Comparison of ENCODE assay signal across 9 mouse cellular contexts in the genomic region with DNA sequence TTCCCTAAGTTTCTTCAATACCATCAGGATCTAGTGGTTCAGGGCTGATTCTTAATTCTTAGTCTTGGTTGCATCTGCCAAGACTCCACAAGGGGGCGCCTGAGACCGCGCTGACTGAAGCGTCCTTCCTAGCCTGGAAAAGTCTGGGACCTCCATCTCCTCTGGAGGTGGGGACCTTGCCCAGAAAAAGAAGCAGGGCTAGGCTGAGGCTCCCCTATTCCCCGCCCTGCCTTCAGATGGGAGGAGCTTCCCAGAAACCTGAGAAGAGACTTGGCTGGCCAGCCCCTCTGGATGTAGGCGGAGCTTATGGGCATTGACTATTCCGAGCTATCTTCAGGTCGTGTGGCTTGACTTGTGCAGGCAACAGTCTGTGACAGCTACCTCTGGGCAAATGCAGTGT. TPM values are rescaled to one million over a fixed set of nuclear protein-coding genes. Genes with fewer than 3 reads are reported as not detected.
DNase-seq lines count a peak whose midpoint lies in the region; ATAC-seq and TF ChIP-seq lines count a peak whose summit lies in the region.
"Had no signal": no experiment of that assay in that cellular context is flagged by ENCODE, and none has a peak within 500 bp of the region (broad histone marks: within the 10 kb centered on the region; RNA-seq: fewer than 3 reads in every experiment).

No protein-coding gene starts in this region.

- 0 out of 2 replicates have a peak overlapping the region, but pooled peaks have one; percentile 4 for H3K4me2 ChIP-seq in forebrain, postnatal 0 days (ENCODE audit: low read depth)

- peak; percentile 89 for TF ChIP-seq CTCF in cerebellum, adult 2 months (IDR thresholded peaks at IDR 0.05; ENCODE audit: borderline replicate concordance, insufficient read depth, low read depth, low read length)
- peak; percentile 96 for TF ChIP-seq CTCF in forebrain, postnatal 0 days (IDR thresholded peaks at IDR 0.05; ENCODE audit: low read depth)

- ATAC-seq in forebrain, postnatal 0 days: no peak

- peak; percentile 89 for DNase-seq in MN1 (ENCODE audit: low spot score)
- DNase-seq in cerebellum, adult 2 months: peak; percentile 65 to 78
- DNase-seq in forebrain, postnatal 0 days: peak; percentile 91
- DNase-seq in hindbrain, embryonic 10.5 days (ENCODE audit: low spot score): peak; percentile 88
- peak; percentile 84 to 88 for DNase-seq in layer of hippocampus, postnatal 10 days (ENCODE audit: low spot score in 2 of 2)
- peak; percentile 86 for DNase-seq in lung, postnatal 25 days (ENCODE audit: low spot score)
- peak; percentile 77 to 87 for DNase-seq in right cerebral cortex, postnatal 10 days (ENCODE audit: low spot score in 2 of 2)
- DNase-seq in urinary bladder, postnatal 25 days (ENCODE audit: low spot score): peak; percentile 82

- H3K9ac ChIP-seq in forebrain, postnatal 0 days: no peak overlapping the region

- 0% methylated on average over 8 of the region's 8 CpGs for WGBS in cerebellum, adult 2 months
- 2% methylated on average over 8 of the region's 8 CpGs for WGBS in forebrain, postnatal 0 days
- 2% methylated on average over 8 of the region's 8 CpGs for WGBS in hindbrain, embryonic 10.5 days

- peaks cover 12% of the 10 kb centered on the region for H3K4me1 ChIP-seq in cerebellum, adult 2 months (ENCODE audit: control insufficient read depth, insufficient read depth, low read length)
- peaks cover 11% of the 10 kb centered on the region for H3K4me1 ChIP-seq in forebrain, postnatal 0 days (ENCODE audit: insufficient read depth)
- H3K4me1 ChIP-seq in hindbrain, embryonic 10.5 days (replicated peaks): peaks cover 47% of the 10 kb centered on the region

- no peak overlapping the region for H3K27ac ChIP-seq in cerebellum, adult 2 months (ENCODE audit: insufficient read depth, low read length)
- H3K27ac ChIP-seq in forebrain, postnatal 0 days (ENCODE audit: low read depth, low read length): no peak overlapping the region
- H3K27ac ChIP-seq in hindbrain, embryonic 10.5 days: 0 out of 2 replicates have a peak overlapping the region, but pooled peaks have one; percentile 40

- no peaks in the 10 kb centered on the region for H3K27me3 ChIP-seq in cerebellum, adult 2 months (ENCODE audit: control insufficient read depth, insufficient read depth, low read length)
- H3K27me3 ChIP-seq in forebrain, postnatal 0 days (ENCODE audit: insufficient read depth, low read length): no peaks in the 10 kb centered on the region
- peaks cover 30% of the 10 kb centered on the region for H3K27me3 ChIP-seq in hindbrain, embryonic 10.5 days (ENCODE audit: insufficient read depth, poor library complexity, severe bottlenecking)

- peak overlapping the region; percentile 5 for H3K4me3 ChIP-seq in cerebellum, adult 2 months (replicated peaks; ENCODE audit: insufficient read depth, low read depth, low read length)
- H3K4me3 ChIP-seq in forebrain, postnatal 0 days (ENCODE audit: low read depth, low read length): no peak overlapping the region
- H3K4me3 ChIP-seq in hindbrain, embryonic 10.5 days: peak overlapping the region; percentile 23; the same call in 1 of the 2 replicates

- H3K36me3 ChIP-seq in forebrain, postnatal 0 days (ENCODE audit: insufficient read depth): no peaks in the 10 kb centered on the region
- H3K36me3 ChIP-seq in hindbrain, embryonic 10.5 days: peaks cover 8% of the 10 kb centered on the region

- no peaks in the 10 kb centered on the region for H3K9me3 ChIP-seq in forebrain, postnatal 0 days (ENCODE audit: low read length)
- no peaks in the 10 kb centered on the region for H3K9me3 ChIP-seq in hindbrain, embryonic 10.5 days

- TF ChIP-seq POLR2A in cerebellum, adult 2 months (IDR thresholded peaks at IDR 0.05; ENCODE audit: borderline replicate concordance, insufficient read depth, low read length): no peak

RNA-seq across cellular contexts. Expression of gene Cables2, which starts 2.5 kb away (rescaled TPM):
- polyA plus RNA-seq in cerebellum, adult 2 months (2012; rRNA removed): 46.3 and 51.7 TPM in 2 replicates
- total RNA-seq in forebrain, postnatal 0 days (2014; rRNA removed): 46.6 and 58.8 TPM in 2 replicates
- 21.1 and 28.4 TPM in 2 replicates for polyA plus RNA-seq in forebrain, postnatal 0 days (2015; fragmentation: Nextera tagmentation; extraction: Ambion mirVana)
- polyA plus RNA-seq in hindbrain, embryonic 10.5 days (2016; fragmentation: Nextera tagmentation; extraction: Ambion mirVana): 12.6 and 16.0 TPM in 2 replicates
- total RNA-seq in layer of hippocampus, postnatal 10 days (2021): 10 to 100 TPM; 38.6 to 40.1 TPM

RNA-seq across cellular contexts. Expression of gene Rbbp8nl, which starts 13.8 kb away (rescaled TPM):
- polyA plus RNA-seq in cerebellum, adult 2 months (2012; rRNA removed): not detected in 2 replicates
- total RNA-seq in forebrain, postnatal 0 days (2014; rRNA removed): not detected in 2 replicates
- polyA plus RNA-seq in forebrain, postnatal 0 days (2015; fragmentation: Nextera tagmentation; extraction: Ambion mirVana): not detected in 2 replicates
- polyA plus RNA-seq in hindbrain, embryonic 10.5 days (2016; fragmentation: Nextera tagmentation; extraction: Ambion mirVana): 0.18 and 0.55 TPM in 2 replicates
- not detected for total RNA-seq in layer of hippocampus, postnatal 10 days (2021)
- polyA plus RNA-seq: neural tube, embryonic 14.5 days had no signal

RNA-seq across cellular contexts. Expression of gene Rps21, which starts 18.7 kb away (rescaled TPM):
- 1,729 and 1,776 TPM in 2 replicates for polyA plus RNA-seq in cerebellum, adult 2 months (2012; rRNA removed)
- 848 and 1,386 TPM in 2 replicates for total RNA-seq in forebrain, postnatal 0 days (2014; rRNA removed)
- 439 and 570 TPM in 2 replicates for polyA plus RNA-seq in forebrain, postnatal 0 days (2015; fragmentation: Nextera tagmentation; extraction: Ambion mirVana)
- polyA plus RNA-seq in hindbrain, embryonic 10.5 days (2016; fragmentation: Nextera tagmentation; extraction: Ambion mirVana): 440 and 510 TPM in 2 replicates
- 100 to 1,000 TPM; 654 to 715 TPM for total RNA-seq in layer of hippocampus, postnatal 10 days (2021)

RNA-seq across cellular contexts. Expression of gene Lama5, which starts 50.2 kb away (rescaled TPM):
- polyA plus RNA-seq in cerebellum, adult 2 months (2012; rRNA removed): 6.4 and 7.0 TPM in 2 replicates
- total RNA-seq in forebrain, postnatal 0 days (2014; rRNA removed): 3.5 and 8.9 TPM in 2 replicates
- 1.4 and 1.7 TPM in 2 replicates for polyA plus RNA-seq in forebrain, postnatal 0 days (2015; fragmentation: Nextera tagmentation; extraction: Ambion mirVana)
- 7.2 and 10.8 TPM in 2 replicates for polyA plus RNA-seq in hindbrain, embryonic 10.5 days (2016; fragmentation: Nextera tagmentation; extraction: Ambion mirVana)
- total RNA-seq in layer of hippocampus, postnatal 10 days (2021): 1 to 10 TPM; 8.1 to 9.6 TPM

RNA-seq across cellular contexts. Expression of gene Gata5, which starts 58.7 kb away (rescaled TPM):
- not detected in 2 replicates for polyA plus RNA-seq in cerebellum, adult 2 months (2012; rRNA removed)
- total RNA-seq in forebrain, postnatal 0 days (2014; rRNA removed): not detected in 2 replicates
- polyA plus RNA-seq in forebrain, postnatal 0 days (2015; fragmentation: Nextera tagmentation; extraction: Ambion mirVana): not detected in 2 replicates
- polyA plus RNA-seq in hindbrain, embryonic 10.5 days (2016; fragmentation: Nextera tagmentation; extraction: Ambion mirVana): 0.25 TPM in 1 of 2 replicates, not detected in the other
- total RNA-seq in layer of hippocampus, postnatal 10 days (2021): not detected
- polyA plus RNA-seq: neural tube, embryonic 14.5 days had no signal
